Mouse (Mus musculus) thymus, adult 18-20 months (tissue): Measurements from ENCODE around the gene Slco3a1.

Source experiments
- DNase-seq, 2 experiments: peaks; one replicate each; pipeline ENCODE4 v3.0.0; 2022; ENCODE audit warnings: mixed read lengths in 2 of 2

The Slco3a1 gene

DNA sequence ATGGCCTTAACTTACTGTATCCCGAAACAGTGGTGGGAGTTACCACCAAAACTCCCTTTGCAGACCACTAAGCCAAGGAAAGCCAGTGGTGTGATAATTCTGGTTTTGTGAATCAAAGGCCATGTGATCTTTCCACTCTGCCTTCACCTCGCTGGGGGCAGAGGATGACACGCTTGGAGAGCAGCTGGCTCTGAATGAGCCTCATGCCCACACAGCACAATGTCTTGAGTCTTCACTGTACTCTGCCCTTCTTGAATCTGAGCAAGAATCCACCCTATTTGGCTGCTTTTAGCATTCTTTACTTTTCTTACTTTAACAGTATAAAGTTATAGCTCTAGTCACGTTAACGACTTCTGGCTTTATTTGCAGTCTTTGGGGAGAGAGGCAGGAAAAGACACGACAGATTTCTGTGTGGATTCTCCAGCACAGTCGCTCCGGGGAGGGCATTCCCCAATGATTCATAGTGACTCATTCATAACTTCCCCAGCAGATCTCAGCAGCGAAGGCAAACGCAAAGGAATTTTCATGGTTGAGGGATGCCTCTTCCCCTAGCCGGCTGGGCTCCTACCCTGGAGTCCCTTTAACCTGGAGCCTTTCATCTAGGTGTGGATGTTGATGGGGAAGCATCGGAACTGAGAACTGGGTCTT lies 178.1 kb downstream of the Slco3a1 start:
- DNase-seq = no peak

DNA sequence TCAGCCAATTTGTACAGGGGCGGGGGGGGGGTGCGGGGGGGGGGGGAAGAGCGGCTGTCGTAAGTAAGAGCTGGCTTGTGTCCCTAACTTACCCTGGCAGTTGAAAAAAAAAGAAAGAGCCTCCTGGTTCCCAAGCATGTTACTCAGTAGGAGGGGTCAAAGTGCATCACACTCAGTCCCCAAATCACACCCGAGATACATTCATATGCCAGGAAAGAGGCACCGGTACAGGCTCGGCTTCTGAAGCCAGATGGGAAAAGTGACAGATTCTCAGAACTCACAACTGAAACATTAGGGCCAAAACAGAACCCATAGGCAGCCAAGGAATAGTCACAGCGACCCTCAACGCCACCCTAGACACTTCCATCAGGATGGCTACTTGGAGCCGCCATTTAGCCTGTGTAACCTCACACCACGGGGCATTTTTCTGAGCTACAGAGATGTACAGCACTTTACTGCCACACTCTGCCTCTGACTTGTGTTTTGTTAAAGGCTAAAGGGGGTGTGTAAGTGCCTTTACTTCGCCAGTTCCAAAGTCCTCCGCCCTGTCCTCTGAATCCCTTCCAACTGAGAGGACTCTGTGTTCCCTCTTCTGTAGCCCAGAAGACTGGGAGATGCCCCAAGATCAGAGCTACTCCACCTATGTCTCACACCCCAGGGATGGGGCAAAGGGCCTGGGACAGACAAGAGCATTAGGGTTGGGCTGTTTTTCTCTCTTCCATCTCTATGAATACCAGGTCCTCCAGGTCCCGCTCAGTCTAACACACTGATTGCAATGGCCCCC lies 179.2 kb downstream of the Slco3a1 start:
- DNase-seq = no peak

DNA sequence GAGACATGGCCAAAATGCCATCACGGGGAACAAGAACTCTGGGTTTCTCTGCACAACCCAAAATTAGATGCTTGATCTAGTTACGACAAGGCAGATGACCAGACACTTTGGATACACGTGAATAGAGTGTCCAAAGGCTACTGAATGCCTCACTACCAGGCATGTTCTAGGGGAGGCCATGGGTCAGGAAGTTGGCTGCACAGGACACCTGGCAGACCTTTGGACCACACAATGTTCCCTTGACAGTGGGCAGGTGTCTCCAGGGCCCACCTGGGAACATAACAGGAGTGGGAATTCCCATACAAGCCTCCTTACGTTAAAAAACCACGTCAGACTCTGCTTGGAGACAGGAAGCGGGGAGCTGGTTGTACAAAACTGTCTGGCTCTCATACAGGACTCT lies 181.5 kb downstream of the Slco3a1 start:
- no peak for DNase-seq

DNA sequence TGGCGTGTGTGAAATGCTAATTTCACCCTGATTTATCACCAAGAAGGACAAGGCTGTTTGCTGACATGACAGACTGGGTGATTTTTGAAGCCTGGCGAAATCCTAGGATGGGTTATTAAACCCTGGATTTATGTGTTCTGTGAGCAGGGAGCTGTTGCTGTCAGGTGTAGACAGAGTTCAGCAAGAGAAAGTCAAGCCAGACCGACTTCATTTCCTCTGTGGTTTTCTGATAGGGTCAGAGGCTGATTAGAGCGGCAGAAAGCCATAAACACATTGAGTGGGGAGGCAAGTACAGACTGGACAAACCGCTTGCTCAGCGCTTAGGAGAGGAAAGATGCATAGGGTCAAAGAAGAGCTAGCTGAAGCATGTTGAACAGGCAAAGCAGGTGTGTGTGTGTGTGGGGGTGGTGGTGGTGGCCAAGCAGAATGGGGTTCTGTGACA lies 182.4 kb downstream of the Slco3a1 start:
- DNase-seq = no peak

DNA sequence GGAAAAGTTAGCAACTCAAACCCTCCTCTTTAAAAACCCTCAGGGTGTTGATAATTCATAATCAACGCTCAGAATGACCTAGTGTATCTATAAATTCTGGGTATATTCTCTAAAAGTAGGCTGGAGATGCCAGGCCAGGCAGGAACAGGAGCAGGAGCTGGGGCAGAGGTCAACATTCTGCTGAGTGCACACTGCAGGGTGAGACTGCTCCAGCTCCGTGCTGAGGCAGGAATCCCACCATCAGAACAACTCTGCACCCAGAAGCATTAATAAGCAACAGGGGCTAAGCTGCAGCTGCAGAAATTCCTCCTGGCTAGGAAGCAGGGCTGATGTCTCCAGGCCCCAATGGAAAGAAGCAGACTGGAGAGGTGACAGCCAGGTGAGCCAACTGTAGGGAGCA lies 182.9 kb downstream of the Slco3a1 start:
- DNase-seq = no peak

DNA sequence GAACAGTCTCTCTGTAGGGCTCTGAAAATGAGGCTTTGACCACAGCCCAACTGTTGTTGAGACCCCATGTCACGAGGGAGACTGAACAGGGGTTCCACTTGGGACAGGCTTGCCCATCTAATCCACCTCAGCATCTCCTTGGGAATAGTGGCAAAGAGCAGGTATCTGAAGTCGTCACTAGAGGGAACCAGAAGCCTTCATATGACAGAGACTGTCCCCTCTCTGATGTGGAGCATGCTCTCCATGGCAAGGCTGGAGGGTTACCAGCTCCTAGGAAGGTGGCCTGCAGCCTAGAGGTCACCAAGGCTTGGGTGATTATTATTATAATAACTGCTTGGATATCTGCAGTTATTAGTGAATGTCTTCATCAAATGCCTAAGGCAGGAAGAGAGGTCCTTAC lies 183.4 kb downstream of the Slco3a1 start:
- no peak for DNase-seq

DNA sequence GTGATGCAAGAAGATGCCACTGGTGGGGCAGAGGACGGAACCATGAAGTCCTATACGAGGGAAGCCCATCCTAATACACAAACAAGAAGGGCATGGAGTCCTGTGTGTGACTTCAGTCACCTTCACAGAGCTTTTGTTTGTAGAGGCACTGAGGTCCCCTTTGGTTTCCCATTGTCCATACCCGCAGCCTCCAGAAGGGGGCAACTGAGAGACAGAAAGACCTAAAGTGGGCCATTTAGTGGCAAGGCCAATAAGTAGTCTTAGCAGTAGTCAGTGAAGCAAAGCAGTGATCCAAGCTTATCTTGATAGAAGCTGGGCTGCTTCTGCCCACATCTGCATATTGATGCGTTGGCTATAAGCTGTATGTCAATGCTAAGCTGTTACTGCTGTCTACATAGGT lies 184.9 kb downstream of the Slco3a1 start:
- DNase-seq = peak in 1 of 2 experiments; percentile 23

DNA sequence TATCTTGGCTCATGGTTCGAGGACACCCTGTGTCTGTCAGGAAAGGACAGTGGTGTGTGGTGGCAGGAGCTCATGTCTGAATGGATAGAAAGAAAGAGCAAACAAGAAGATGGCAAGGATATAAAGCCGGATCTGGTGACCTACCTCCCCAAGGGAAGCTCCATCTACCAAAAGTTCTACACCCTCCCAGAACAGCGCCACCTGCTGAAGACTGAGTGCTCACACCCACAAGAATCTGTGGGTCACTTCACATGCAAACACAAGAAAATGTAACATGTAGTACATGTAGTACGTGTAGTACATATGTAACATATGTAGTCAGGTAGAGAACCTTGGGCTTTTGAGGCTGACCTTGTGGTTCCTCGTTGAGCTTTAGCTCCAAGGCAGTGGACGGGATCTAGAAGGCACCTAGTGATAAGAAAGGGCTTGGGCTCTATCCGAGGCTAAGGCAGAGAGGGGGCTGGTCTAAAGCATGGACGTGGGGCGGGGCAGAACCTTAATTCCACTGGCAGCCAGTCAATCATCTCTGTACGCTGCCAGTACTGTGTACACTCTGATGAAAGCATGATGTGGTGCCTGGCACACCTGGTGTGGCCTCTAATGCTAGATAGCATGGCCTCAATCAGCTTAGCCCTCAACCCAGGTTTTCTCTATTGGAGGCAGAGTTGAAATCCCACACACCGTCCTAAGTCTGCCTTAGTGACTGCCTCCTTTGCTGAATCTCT lies 186.2 kb downstream of the Slco3a1 start:
- DNase-seq = no peak

DNA sequence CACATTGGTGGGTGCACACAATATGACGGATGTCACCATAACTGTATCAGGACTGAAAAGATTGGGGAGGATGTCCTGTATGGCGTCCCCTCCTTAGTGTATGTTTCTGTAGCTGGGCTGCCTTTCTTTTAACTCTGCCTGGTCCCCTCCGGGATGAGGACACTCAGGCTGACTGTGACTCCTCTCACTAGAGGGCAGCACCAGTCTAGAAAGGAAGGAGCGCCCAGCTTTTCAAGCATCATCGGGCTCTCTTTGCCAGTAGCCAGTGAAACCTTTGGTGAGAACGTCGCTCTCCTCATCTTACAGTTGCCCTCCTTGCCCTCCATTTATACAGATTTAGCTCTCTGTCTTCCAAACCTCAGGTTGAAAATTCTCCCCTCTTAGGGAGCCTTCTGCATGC lies 187.2 kb downstream of the Slco3a1 start:
- DNase-seq = no peak

DNA sequence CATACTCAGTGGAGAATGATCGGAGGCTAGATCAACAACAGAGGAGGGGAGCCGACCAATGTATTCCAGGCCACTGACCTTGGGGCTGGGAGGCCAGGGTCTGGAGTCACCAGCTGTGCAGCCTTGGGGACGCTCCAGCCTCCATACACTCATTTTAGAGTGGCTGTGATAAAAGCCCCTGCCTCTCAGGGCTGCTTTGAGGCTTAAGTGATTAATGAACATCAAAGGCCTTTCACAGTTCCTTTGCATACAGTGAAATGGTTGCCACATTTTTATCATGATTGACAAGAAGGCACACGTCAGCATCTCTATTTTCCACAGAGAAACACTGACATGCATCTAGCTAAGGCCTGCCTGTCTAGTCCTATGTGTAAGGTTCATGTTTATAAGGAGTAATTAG lies 189.0 kb downstream of the Slco3a1 start:
- DNase-seq = no peak

DNA sequence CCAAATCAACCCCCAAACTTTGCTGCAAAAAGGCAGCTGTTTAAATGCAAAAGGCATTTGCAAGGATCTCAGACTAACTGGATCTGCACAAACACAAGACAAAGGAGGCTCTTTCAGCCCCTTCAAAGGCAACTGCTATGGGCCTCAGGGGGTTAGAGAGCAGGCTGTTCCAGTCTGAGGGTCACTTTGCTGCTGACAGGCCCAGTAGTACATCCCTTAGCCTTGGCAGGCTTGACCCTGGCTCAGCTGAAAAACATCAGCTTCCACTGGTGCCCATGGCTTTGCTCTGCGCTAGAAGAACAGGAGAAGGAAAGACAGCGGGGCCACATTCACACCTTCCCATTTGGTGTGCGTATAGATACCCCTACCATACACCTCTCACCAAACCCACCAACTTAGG lies 189.6 kb downstream of the Slco3a1 start:
- no peak for DNase-seq

DNA sequence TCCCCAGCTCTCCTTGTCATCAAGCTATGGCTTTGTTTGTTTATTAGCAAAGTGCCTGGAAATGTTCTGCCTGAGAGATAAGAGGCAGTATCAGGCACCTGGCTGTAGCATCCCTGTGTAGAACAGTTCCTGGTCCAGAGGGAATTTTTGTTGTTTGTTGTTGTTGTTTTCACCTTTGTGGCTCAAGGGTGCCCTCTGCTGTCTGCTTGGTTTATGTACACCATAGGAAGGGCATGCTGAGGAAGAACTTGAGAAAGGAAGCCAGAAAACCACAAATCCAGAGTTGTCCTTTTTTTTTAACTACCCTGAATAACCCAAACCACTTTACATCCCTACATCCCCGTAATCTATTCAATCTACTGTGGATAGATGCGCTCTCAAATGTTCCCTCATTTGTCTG lies 191.1 kb downstream of the Slco3a1 start:
- no peak for DNase-seq

DNA sequence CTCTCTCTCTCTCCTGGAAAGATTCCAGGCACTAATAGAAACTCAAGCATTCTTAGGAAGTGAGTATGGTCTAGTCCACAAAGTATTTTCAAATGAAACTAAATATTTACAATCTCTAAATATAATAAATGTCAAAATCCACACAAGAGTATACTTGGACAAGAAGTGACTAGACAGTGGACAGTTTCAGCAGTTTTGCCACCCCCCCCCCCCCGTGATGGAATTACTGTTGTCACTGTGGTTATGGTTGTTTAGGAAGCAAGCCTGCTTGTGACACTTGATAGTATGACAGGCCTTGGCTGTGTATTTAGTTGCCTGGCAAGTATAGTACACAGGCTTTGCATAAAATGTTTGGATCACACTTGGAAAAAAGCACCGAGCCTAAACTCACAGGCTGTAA lies 192.9 kb downstream of the Slco3a1 start:
- DNase-seq = no peak

DNA sequence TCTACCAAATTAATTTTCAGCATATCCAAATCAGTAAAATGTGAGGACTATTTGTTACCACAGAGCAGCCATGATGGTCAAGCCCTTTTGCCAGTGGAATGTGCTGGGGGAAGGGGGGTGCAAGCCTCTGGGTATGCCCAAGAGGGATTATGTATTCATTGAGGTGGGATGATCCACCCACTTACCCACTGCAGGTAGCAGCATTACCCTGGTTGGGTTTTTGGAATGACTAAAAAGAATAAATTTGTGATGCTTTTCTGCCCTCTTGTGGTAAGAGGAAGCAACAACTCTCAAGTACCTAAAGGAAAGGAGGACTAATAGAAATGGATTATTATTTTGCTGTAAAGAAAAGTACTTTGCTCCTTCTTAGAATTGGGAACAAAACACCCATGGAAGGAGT lies 197.6 kb downstream of the Slco3a1 start:
- no peak for DNase-seq

DNA sequence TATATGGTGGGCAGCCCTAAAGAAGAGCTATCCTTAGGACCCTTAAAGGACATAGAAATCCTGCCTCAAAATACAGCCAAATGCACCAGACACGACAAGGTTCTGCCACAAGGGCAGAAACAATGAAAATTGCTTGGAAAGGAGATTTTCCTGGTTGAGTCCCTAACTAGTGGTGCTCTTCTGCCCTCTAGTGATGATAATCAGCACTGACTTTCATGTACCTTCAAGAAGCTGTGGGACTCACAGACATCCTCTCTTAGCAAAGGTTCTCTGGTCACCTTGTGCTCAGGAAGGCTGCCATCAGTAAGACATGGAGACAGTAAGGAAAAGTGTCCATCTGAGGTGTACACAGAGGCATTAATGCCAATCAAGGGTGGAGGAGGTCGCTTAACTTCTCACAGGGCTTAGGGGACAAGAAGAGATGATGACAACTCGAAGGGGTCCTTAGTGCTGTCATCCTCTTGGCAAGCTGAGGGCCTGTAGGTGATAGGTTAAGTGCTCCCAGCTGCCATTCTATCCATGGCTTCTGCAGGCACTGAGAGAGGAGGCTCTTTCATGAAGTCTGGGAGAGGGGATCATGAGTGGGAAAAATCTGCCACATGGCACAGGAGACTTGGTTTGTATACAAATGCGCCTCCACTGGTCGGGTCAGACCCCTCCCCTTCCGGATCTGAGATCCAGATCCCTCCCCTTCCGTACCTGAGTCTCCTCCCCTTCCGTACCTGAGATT lies 199.9 kb downstream of the Slco3a1 start:
- no peak for DNase-seq

DNA sequence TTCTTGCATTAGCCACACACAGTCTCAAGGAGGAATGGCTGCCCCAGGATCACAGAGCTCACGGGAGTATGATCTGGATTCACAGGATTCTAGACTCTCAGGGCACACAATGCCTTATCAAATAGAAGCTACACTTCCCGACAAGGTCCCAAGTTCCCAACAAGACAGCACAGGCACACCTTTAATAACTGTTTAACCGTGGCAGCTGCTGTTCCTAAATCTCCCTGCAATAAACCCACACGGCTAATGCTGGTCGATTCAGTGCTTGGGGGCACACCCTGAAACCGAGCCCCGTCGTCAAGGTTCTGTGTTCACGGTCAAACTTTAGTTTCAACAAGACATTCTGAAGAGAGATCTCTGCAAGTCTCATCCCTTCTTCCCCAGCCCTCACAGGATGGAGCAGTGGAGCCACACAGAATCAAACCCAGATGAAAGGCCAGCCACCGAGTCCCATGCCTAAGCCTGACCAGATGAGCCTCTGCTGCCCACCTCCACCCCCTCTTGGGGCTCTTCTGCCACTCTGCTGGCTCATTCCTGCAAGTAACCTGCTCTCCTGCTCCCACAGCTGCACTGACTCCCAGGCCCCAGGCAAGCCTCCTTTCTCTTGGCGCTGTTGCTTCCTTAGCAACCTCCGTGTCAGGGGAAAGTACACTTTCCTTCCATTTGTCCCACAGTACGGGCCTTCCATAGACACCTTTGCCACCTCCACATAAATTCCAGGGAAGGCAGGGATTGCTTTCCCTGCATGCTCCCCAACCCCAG lies 200.7 kb downstream of the Slco3a1 start:
- no peak for DNase-seq

DNA sequence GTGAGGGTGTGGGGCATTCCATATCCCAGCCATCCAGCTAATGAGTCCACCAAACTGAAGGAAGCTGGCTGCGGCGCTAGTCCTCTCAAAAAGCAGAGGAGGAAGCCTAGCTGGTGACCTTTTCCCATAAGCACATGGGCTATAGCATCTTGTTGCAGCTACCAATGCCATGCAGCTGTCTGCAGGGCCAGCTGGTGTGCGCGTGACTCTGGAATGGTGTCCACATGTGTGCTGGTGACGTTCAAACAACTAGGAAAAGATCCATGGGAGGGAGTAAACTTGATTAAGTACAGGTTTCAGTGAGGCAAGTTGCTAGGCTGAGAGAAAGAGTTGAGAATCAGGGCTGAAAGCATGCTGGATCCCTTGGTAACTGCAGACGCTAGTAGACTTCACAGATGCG lies 201.3 kb downstream of the Slco3a1 start:
- DNase-seq = no peak

DNA sequence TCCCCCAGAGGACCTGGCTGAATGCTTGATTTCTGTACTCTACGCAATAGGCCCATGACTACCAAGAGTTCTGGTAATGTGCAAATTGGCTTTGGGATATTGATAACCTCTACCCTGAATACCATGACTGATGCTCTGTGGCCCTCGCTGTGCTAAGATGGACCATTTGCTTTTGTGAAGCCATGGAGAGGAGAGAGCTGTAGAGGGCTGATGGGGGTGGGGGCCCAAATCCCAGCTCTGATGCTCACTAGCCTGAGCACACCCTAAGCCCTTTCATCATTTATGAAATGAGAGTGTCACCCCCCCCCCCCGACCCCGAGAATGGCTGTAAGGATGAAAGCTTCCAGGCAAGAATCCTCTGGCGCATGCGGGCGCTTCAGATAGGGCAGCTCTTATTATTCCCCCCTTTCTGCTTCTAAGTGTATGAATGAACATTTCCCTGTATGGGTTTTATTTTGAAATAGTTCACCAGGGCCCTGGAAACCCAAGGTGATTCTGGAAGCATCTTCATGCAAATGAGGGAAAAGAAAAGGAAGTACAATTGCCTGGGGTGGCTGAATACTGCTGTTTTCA lies 206.2 kb downstream of the Slco3a1 start:
- DNase-seq = no peak

DNA sequence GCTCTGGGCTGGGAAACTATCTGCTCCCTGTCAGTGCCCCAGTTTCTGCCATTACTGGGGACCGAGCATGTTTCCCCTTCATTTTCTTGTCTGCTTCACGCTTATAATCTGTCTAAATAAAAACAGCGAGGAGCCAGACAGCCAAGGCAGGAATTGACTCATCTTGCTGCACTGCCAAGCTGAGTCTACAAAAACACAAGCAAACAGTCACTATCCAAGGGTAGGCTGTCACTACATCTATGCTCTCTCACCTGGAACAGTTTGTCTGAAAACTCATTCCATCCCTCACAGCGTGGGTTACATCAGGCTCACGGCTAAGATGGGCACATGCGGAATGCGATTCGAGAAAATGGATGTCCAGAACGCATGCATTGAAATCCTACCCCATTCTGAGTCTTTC lies 207.6 kb downstream of the Slco3a1 start:
- no peak for DNase-seq

DNA sequence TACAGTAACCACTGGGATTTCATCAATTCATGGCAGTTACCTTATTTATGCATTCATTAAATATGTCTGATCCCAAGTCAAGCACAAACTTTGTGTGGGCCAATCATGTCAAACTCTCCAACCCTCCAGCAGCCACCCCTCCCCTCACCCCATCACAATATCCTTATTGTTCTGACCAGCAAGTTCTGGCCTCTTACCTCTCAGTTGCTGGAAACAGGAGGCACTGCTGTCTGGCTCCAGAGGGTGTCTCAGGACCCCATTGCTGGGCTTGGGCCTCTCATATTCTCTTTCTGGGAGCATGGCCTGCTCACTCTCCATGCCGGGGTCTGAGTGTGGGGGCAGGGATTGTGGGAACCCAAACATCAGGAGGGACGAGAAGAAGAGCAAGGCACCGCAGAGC lies 208.1 kb downstream of the Slco3a1 start:
- DNase-seq = no peak

DNA sequence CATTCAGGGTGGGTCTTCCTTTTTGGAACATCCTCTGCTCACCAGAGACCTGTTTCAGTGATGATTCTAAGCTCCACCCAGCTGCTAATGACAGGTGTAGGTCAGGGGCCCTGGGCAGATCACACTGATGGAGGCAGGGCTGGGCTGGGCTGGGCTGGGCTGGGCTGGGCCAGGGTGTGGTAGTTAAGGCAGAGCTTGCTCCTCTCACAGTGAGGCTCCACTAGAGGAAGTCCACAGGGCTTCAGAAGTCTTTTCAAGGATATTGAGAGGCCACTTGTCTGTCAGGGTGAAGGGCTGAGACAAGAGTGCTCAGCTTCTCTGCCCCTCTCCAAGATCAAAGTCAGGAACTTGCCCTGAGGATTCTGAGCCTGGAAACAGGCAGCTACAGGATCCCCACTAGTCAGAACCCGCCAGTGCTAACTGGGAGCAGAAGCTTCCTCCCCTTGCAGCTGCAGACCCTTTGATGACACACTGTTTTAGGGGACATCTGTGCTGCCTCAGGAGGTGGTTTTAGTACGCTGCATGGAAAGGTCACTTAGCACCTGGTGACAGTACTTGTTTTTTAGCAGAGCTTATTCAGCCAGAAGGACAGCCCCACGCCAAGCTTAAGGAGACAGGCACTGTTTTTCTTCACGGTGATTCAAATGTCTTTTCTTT lies 213.3 kb downstream of the Slco3a1 start:
- DNase-seq = peak in 1 of 2 experiments; percentile 57
